Comparison of ENCODE assay signal across 8 mouse cellular contexts in genomic region chr11:58008437-58009050, GRCm38 (mm10). TPM values are rescaled to one million over a fixed set of nuclear protein-coding genes. Genes with fewer than 3 reads are reported as not detected.
DNase-seq lines count a peak whose midpoint lies in the region; ATAC-seq lines count a peak whose summit lies in the region.

No protein-coding gene starts in this region.

- ATAC-seq in intestine, embryonic 15.5 days = peak; percentile 95

- peak overlapping the region; percentile 85 for H3K4me2 ChIP-seq in intestine, embryonic 15.5 days (replicated peaks)

- no peaks in the 10 kb centered on the region for H3K36me3 ChIP-seq in intestine, embryonic 15.5 days

- peak overlapping the region; percentile 96 for H3K9ac ChIP-seq in intestine, embryonic 15.5 days

- under 1% methylated on average over 65 of the region's 74 CpGs for WGBS in intestine, embryonic 15.5 days

- no peaks in the 10 kb centered on the region for H3K9me3 ChIP-seq in intestine, embryonic 15.5 days

- H3K27ac ChIP-seq in intestine, embryonic 15.5 days = peak overlapping the region; percentile 89

- H3K4me1 ChIP-seq in intestine, embryonic 15.5 days (replicated peaks) = peaks cover 16% of the 10 kb centered on the region; the same call in 1 of the 2 replicates

- intact Hi-C loops in gastrocnemius, postnatal 36 days (cut with DNase I) = loop anchor here (5.0 kb wide), 1 partner anchor 94 kb away; the partner anchor contains the start of gene Cnot8
- intact Hi-C loops in left cerebral cortex, postnatal 25 days (cut with DNase I) = loop anchor here (2.0 to 5.0 kb wide), 2 partner anchors 46 to 94 kb away; partner anchors contain the start of gene Cnot8

- peak; percentile 92 for DNase-seq in adrenal gland, adult 2 months
- peak; percentile 96 for DNase-seq in embryo, embryonic 11 days
- DNase-seq in gastrocnemius, postnatal 36 days = peak; percentile 70 to 77
- DNase-seq in left cerebral cortex, postnatal 25 days (ENCODE audit: low spot score in 2 of 2) = peak; percentile 80 to 84
- peak; percentile 94 for DNase-seq in mesoderm, embryonic 11.5 days (ENCODE audit: low read depth, low spot score)
- peak; percentile 82 for DNase-seq in right cerebral cortex, postnatal 25 days
- peak; percentile 61 to 82 for DNase-seq in urinary bladder, postnatal 36 days (ENCODE audit: low spot score in 2 of 2)

- H3K27me3 ChIP-seq in intestine, embryonic 15.5 days (replicated peaks) = no peaks in the 10 kb centered on the region

- peak overlapping the region; percentile 99 for H3K4me3 ChIP-seq in intestine, embryonic 15.5 days (replicated peaks)

RNA-seq across cellular contexts. Expression of gene Larp1, which starts 0.3 kb away (rescaled TPM):
- total RNA-seq in adrenal gland, adult 2 months (2021) = 100 to 1,000 TPM in 1 of 2 experiments, 10 to 100 TPM in 1; 75.1 to 137 TPM
- polyA plus RNA-seq in adrenal gland, adult 2 months (2012; rRNA removed) = 34.1 and 39.8 TPM in 2 replicates
- total RNA-seq in gastrocnemius, postnatal 36 days (2021) = 10 to 100 TPM; 81.7 to 82.8 TPM
- polyA plus RNA-seq in intestine, embryonic 15.5 days (2015; fragmentation: Nextera tagmentation; extraction: Ambion mirVana) = 21.1 and 23.5 TPM in 2 replicates
- total RNA-seq in left cerebral cortex, postnatal 25 days (2021) = 10 to 100 TPM; 86.4 to 88.9 TPM

Comparison
In these comparisons a context has a peak if more than half of its experiments do, and no peak if none do; other contexts are left out.
1. Peak in every context shown above with its lines: DNase-seq, ATAC-seq, H3K4me3 ChIP-seq and H3K27ac ChIP-seq.